ENCODE assay signal across 24 mouse cellular contexts in the genomic region with DNA sequence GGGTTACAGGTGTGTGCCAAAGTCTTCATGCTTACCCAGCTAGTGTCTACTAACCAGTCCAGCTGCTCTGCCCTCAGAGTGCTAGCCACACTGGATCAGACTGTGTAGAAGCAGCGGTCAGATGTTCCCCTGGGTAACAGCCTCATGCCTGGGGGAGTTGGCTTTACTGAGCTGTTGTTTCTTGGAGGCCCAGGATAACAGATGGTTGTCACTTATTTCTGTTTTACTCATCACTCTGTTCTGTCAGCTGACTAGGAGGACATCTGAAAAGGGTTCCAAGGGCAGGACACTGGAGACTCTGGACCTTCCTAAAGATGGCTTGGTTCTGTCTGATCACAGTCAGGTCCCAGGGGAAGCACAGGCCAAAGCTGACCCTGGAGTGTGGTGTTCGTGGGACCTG.
"Had no signal": no experiment of that assay in that cellular context is flagged by ENCODE, and none has a peak within 500 bp of the region (broad histone marks: within the 10 kb centered on the region; RNA-seq: fewer than 3 reads in every experiment).

No protein-coding gene starts in this region.

- H3K4me2 ChIP-seq: heart, embryonic 12.5 days; hindbrain, embryonic 13.5 days; hindbrain, embryonic 15.5 days; limb, embryonic 12.5 days; liver, embryonic 11.5 days; liver, embryonic 13.5 days; liver, embryonic 15.5 days had no signal

- DNase-seq: gastrocnemius, adult 2 months; gastrocnemius, postnatal 10 days; gastrocnemius, postnatal 25 days; heart, adult 18-20 months; heart, postnatal 10 days; kidney, adult 11 months; kidney, adult 8-10 months; kidney, postnatal 14 days; layer of hippocampus, adult 9-11 months; layer of hippocampus, postnatal 36 days; liver; liver, embryonic 13.5 days; liver, postnatal 0 days had no signal

- H3K27ac ChIP-seq: gastrocnemius, adult 2 months; heart, embryonic 10.5 days; hindbrain, embryonic 13.5 days; hindbrain, embryonic 15.5 days; hindbrain, postnatal 0 days; kidney, postnatal 0 days; limb, embryonic 10.5 days; limb, embryonic 12.5 days; liver, embryonic 13.5 days; liver, embryonic 15.5 days had no signal

- H3K27me3 ChIP-seq: heart, embryonic 12.5 days; hindbrain, embryonic 13.5 days; hindbrain, embryonic 15.5 days; limb, embryonic 12.5 days; liver, embryonic 13.5 days; liver, embryonic 15.5 days had no signal

- ATAC-seq: hindbrain, postnatal 0 days; intestine, embryonic 16.5 days; liver, postnatal 0 days had no signal

- H3K4me3 ChIP-seq: gastrocnemius, adult 2 months; heart, embryonic 10.5 days; heart, embryonic 12.5 days; hindbrain, embryonic 13.5 days; hindbrain, embryonic 15.5 days; limb, embryonic 10.5 days; limb, embryonic 12.5 days; liver, embryonic 13.5 days; liver, embryonic 15.5 days had no signal

- H3K36me3 ChIP-seq: heart, embryonic 10.5 days; heart, embryonic 12.5 days; hindbrain, embryonic 13.5 days; hindbrain, embryonic 15.5 days; limb, embryonic 10.5 days; limb, embryonic 12.5 days; liver, embryonic 15.5 days had no signal

- H3K9me3 ChIP-seq: heart, embryonic 10.5 days; heart, embryonic 12.5 days; hindbrain, embryonic 13.5 days; hindbrain, embryonic 15.5 days; limb, embryonic 10.5 days; limb, embryonic 12.5 days; liver, embryonic 13.5 days; liver, embryonic 15.5 days had no signal

- H3K9ac ChIP-seq: heart, embryonic 12.5 days; hindbrain, embryonic 13.5 days; hindbrain, embryonic 15.5 days; limb, embryonic 12.5 days; liver, embryonic 13.5 days; liver, embryonic 15.5 days; liver, postnatal 0 days had no signal

- H3K4me1 ChIP-seq: liver, embryonic 15.5 days had no signal
